Mouse (Mus musculus) 3T3-L1 (cell line): ENCODE results near the gene Tmem189.

Experiments used
- DNase-seq: peaks from one replicate; pipeline ENCODE4 v3.0.0-alpha.2; 2015; ENCODE audit warnings: low read depth, low spot score

Gene Tmem189

DNA sequence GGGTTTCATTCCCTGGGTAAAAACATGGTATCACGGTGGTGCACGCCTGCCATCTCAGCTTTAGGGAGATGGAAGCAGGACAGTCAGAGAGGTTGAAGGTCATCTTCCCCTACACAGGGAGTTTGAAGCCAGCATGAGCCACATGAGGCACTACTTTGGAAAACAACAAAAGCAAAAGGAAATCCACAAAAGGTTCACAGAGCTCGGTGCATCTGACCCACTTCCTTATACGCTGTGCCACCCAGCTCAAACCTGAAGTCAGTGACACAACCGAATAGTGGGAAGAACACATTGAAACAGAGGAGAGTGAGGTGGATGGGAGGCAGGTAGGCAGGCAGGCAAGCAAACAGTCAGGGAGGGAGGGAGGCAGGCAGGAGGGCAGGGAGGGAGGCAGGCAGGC, 11.8 kb upstream of the Tmem189 start:
- no peak for DNase-seq

DNA sequence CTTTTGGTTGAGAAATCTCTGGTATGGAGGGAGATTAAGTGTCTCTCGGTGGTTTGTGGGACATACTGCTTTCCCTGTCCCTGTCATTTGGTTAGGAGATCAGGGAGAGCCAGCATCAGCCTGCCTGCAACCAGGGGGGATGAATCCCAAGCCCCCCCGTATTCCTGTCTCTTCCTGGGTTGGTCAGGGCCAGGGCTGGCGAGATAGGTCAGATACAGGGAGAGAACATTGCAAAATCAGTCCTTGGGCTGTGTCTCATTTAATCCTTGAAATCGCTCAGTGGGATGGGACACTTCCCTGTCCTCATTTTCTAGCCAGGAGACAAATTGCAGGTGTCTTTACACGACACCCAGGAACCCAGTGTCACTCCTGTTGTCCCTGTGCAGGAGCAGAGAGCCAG, 10.4 kb upstream of the Tmem189 start:
- no peak for DNase-seq

DNA sequence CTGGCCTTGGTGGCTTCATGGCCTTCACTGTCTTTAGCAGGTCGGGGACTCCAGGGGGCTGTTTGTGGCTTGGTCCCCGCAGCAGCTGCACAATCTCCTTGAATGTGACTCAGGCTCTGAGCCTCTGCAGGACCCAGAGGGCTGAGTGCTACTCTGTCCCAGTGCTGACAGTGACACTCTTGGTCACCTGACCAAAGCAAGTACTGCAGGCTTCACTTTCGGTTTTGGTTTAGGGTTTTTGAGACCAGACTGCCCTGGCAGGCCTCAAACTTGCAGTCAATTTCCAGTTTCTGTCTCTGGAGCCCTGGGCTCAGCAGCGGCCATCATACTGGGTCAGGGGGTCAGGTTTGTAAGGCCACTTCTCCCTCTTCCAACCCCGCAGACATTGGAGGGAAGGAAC, 8.3 kb upstream of the Tmem189 start:
- DNase-seq = peak; percentile 86

DNA sequence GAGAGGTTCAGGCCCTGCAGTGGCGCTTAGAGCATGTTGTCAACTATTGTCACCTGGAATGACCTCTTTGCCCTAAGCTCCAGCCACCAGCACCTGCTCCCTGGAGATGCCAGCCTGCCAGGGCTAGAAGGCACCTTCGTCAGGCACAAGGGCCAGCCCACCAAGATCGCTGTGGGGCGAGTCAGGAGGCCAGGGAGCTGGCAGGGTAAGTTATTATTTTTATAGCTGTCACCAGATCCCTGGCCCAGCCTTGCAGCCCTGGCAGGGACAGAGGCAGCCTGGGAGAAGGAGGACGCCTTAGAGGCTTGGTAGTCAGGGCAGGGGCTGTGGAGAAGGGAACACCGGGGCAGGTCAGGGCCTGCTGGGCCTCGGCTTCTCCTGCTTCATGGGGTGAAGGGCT, 6.5 kb upstream of the Tmem189 start:
- no peak for DNase-seq

DNA sequence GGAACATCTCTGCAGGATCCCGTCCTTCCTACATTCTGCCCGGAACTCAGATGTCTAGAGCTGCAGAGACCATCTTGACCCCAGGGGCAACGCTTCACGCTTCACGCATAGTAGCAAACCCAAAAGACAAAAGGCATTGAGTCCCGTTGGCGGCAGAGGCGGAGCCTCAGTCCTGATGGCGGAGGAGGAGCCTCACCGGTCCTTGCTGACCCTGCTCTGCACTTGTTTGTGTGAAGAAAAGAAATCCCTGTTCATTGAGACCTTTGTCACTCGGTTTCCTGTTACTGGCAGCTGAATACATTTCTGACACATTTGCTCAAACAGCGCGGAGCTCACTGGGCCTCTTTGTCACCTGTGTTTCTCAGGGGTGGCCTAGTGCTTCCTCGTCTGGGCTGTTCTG, 5.9 kb upstream of the Tmem189 start:
- DNase-seq = no peak

DNA sequence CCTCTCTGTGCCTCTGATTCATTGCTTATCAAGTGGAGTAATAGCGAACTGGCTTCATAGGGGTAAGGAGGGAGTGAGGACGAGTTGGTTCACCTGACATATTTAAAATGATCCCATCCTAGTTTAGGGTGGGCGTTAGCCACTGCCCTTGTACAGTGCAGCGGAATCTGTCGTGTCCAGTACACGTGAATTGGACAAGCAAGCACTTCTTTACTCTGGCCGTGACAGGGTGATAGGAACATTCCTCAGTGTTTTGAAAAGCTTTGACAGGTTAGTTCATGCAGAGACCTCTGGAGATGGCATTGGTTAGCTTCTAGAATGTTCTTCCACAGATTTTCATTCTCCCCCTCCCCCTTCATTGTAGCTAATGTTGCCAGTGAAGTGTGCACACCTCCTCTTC, 5.3 kb upstream of the Tmem189 start:
- DNase-seq = no peak

DNA sequence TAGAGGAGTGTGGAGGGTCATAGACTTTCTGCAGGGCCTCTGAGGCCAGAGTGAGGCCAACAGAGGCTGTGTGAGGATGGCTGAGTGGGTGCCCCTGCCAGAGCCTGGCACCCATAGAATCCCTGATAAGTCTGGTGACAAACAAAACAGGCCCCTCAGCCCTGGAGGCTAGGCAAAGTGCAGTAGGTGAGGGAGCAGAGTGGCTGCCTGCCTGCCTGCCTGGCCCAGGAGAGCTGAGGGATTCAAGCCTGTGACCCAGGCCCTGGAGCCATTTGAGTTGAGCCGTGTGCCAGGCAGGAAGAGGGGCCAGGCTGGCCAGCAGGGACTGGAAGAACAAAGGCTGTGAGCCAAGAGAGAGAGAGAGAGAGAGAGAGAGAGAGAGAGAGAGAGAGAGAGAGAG, 4.6 kb upstream of the Tmem189 start:
- no peak for DNase-seq

DNA sequence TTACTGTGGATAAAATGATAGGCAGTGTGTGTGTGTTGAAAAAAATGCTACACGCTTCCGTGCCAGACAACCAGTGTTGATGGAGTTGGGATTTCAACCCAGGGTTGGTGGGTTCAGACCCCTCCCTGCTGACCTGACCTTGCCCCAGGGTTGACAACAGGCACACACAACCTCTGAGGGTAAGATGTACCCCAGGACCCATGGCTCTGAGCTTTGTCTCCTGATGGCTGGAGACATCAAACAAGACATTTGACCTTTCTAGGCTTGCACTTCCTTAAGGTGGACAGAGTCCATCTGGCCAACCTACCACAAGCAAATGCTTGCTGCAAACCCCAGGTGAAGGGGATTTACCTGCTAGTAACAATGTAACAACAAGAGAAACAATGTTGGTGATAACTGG, 3.9 kb upstream of the Tmem189 start:
- no peak for DNase-seq

DNA sequence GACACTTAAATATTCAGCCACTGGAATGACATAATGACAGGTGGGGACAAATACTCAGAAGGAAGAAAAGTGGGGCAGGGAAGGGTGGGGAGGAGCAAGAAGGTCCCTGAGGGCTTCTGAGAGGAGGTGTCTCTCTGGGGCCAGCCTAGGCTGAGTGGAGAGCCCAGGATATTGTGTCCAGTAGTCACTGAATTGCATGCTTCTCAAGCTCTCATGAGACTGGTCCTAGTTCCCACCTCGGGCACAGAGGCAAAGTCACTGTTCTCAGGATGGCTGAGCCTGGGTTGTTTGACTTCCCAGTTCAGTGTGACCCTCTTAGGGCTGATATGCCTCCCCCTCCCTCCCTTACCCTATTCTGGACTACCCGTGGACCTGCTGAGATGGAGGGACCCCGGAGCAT, 3.2 kb upstream of the Tmem189 start:
- DNase-seq = no peak

DNA sequence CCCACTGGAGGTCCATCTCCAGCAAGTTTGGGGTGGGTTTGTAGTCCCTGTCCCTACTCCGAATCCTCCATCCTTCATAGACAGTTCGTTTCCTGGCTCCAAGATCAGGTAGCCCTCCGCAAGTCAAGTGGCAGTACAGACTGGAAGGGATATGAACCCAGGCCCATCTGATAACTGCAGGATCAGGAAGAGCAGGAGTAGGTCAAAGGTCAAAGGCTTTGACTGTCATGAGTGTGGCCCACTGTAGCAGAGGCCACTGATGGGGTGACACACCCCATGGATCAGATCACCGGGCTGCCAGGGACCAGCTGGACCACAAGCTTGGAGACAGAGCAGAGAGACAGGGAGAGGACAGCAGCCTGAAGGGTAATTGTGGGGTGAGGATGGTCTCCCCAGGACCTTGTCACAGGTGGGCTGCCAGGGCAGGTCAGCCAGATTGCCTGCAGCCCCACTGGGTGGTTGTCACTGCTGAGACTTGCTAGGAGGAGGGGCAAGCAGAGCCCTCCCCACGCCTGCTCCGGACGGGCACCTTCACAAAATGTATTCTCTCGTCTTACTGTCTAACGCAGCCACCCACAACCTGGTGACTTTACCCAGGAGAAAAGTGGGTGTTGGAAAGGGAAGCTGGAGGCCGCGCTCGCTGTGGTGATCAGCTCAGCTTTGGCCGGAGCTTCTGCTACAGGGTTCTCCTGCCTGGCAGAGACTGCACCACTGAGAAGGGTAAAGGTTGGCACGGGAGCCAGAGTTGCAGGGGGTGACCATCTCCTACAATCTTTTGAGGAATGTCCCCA, 2.4 kb upstream of the Tmem189 start:
- DNase-seq = no peak

DNA sequence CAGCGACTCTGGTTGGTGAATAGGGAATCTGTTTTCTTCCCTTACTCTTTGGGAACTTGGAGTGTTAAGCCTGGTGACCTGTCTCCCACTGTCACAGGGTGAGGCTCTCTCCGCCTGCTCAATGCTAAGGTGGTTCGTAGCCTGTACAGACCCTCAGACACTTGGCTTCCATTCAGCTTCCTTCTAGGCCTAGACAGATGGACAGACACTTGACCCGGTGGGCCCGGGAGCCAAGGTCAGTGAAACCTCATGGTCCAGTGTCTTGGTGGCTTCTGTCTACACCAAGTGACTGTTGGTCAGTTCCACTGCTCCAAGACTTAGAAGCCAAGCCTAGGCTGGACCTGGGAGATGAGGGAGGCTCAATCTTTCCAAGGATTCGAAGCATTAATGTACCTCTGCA, 1.8 kb upstream of the Tmem189 start:
- no peak for DNase-seq

DNA sequence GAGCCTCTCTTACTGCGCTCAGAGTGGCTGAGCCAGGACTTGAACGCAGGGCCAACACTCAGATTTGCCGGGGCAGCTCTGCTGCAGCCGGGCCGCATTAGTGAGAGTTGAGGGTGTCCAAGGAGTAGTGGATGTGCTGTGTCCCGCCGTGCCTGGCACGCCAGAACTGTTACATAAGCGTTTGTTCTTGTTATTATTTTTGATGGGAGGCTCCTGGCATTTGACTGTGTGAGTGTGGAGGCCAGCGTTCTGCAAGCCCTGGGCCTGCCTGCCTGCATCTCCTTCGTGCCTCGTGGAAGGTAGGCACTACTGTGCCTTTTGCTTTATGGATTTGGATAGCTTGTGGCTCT, 1.3 kb upstream of the Tmem189 start:
- peak; percentile 53 for DNase-seq

DNA sequence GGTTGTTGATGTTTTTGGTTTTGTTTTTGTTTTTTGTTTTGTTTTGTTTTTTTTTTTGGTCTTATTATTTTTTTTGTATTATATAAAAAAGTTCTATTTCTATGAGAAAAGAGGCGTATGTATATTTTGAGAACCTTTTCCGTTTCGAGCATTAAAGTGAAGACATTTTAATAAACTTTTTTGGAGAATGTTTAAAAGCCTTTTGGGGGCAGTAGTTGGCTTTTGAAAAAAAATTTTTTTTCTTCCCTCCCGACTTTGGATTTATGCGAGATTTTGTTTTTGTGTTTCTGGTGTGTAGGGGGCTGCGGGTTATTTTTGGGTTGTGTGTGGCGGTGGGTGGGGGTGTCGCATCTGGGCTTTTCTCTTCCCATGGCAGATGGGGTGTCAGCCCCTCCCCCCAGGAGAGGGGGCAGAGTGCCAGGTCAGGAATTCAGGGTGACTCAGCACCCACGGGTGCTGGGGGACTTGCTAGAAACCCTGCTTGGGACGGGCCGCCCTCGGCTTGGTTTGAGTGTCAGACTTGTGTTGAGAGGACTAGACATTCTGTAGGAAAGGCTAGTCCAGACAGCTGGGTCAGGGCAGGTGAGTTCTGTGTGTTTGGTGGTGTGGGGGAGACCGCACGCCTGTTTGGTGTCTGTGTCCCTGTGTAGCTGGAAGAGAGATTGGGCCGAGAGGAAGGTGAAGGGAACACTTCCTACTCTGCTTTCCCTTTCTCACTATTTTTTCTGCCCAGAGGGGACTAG, 768 bp upstream of the Tmem189 start:
- DNase-seq = peak; percentile 78

DNA sequence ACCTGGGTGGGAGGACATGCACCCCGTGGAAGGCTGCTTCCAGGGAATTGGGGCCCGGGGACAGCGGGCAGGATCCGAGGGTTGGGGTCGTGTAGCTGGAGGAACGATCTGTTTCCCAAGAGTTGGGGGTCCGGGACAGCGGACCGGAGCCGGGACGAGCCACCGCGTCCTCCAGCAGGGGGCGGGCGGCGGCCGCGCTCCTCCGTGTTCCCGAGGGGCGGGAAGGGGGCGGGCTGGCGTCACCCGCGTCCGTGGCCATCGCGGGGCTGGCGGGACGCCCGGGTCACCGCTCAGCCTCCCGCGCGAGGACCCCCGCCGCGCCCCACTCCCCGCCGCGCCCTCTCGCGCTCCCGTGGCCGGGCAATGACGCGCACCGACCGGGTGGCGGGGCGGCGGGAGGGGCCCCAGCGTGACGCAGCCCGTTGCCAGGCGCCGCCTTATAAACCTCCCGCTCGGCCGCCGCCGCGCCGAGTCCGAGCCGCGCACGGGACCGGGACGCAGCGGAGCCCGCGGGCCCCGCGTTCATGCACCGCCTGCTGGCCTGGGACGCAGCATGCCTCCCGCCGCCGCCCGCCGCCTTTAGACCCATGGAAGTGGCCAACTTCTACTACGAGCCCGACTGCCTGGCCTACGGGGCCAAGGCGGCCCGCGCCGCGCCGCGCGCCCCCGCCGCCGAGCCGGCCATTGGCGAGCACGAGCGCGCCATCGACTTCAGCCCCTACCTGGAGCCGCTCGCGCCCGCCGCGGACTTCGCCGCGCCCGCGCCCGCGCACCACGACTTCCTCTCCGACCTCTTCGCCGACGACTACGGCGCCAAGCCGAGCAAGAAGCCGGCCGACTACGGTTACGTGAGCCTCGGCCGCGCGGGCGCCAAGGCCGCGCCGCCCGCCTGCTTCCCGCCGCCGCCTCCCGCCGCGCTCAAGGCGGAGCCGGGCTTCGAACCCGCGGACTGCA, 847 bp downstream of the Tmem189 start, which contains the start of gene Cebpb:
TSS of gene Cebpb (plus strand) at position 418 of the 954 bp plus-strand sequence.
- peak; percentile 78 for DNase-seq

DNA sequence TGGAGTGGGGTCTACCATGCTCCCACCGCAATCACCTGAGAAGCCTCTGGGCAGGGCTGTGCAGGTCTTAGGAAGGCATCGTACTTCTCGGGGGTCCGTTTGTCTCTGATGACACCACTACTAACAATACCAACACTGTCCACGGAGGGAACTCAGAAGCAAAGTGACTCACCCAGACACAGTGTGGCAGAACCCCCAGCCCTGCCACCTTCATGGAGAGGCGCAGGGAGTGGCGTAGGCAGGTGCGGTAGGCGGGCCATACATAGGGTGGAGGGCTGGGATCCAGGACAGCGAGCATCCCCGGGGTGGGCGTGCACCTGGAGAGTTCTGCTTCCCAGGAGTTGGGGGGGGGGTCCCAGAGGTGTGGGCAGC, 1.5 kb downstream of the Tmem189 start:
- peak; percentile 45 for DNase-seq

DNA sequence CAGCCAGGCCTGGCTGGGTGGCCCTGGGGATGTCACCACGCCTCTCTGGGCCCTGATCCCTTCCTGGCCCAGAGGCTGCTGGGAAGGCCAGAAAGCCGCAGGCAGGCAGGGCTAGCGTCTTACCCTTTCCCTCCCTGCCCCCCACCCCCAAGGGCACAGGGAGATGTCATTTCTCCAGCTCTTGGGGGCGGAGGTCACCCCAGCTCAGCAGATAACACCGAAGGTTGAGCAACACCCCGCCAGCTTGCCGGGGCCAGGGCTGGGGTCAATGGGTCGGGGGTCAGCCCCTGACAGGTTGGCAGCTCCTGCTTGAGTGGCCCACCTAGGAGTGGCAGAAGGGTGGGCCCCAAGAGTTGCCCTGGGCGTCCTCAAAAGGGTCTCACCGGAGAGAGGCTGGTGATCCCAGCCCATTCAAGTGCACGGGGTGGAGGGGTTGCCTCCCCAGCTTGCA, 1.9 kb downstream of the Tmem189 start:
- DNase-seq = no peak

DNA sequence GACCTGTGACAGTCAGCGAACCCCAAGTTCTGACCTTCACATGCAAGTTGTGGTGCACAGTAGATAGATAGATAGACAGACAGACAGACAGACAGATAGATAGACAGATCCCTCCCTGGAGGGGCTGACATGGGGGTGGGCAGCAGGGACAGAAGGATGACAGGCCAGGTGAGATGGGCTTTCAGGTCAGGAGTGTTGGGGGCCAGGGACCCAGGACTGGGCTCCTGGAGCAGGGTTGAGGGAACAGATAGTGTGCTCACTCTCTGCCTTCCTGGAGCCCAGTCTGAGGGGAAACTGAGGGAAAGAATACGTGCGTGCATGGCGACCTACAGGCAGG, 2.4 kb downstream of the Tmem189 start:
- DNase-seq = no peak

DNA sequence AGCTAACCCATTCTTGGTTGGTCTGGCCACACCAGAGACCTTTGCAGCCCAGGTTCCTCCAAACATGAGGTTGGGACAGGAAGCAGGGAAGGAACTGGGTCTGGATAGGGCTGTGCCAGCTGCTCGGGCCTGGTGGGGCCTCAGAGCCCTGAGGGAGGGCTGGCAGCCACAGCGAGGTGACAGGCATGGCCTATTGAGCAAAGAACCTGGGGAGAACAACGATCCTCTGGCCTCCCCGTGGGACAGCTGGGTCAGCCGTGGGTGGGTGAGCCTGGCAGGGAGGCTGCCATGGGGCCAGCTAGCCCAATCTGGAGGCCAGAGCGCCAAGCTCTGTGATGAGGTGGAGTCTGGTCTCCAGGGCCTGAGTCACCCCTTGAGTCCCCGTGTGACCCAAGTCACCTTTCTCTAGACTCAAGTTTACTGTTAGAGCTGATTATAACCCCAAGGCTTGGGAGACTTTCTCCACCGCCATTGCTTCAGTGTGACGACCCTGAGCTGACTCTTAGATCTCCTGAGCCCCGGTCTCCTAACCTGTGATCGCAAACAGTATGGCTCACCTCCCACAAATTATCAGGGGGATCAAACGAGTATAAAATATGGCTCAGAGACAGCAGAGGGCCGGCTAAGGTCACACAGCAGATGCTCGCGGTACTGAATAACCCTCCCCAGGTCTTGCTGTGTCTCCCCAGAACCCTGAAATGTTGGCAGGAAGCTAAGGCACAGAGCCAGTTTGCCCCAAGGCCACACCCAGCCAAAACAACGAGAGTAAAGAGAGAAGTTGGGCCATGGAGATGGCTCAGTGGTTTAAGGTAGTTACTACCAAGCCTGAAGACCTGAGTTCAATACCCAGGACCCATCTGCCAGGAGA, 3.0 kb downstream of the Tmem189 start:
- DNase-seq = peak; percentile 61

DNA sequence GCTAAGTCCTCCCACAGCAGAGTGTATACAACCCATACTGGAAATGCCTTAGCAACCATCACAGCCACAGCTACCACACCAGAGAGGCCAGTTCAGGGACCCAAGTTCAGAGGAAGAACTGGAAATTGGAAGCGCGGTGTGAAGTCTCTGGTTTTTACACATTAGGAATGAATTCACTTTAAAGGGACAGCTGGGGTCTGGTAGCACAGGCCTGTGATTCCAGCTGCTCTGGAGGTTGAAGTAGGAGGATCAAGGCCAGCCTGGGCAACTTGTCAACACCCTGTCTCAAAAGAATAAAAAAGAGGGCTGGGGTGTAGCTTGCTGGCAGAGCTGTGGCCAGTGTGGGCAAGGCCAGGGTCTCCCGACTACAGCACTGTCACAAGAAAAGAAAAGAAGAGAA, 3.8 kb downstream of the Tmem189 start:
- DNase-seq = peak; percentile 53

DNA sequence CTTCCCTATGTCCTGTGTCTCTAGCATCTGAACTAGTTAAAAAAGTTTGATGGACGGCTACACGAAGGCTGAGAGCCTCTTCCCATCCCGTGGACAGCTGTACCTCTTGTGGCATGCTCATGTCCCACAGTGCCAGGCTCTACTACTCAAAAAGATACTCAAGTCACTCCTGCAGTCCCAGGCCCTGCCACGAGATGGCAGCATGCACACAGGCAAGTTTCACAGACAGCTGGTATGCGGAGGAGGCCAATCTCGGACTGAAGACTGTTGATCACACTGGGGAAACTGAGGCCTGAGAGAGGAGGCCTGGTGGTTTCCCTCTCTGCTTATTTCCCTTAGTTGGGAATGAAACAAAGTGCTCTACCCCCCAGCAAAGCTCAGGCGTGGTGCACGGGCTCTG, 4.5 kb downstream of the Tmem189 start:
- DNase-seq = peak; percentile 97

DNA sequence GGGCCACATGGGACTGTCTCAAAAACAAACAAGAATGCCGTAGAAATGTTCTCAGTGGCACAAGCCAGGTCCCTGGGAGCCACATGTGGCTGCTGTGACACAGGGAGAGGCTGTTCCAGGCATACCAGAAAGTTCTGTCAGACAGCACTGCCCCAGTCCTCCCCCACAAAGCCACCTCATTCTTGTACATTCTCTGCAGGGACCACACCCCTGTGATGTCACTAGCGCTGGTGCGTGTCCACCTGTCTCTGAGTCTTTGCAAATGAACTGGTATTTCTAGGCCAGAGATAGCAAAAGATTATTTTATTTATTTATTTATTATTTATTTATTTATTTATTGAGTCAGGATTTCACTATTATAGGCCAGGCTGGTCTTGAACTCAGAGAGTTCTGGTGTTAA, 5.9 kb downstream of the Tmem189 start:
- no peak for DNase-seq
